Mouse (Mus musculus) lung, postnatal 0 days (tissue): ENCODE data around the gene Ift46. TPM values are rescaled to one million over a fixed set of nuclear protein-coding genes. Genes with fewer than 3 reads are reported as not detected.

Source experiments
- ATAC-seq: fragments of 200-750 bp; cut with Nextera tagmentation; 2 replicates; pipeline ENCODE4 v1.8.0; 2017; ENCODE audit warnings: moderate library complexity
- DNase-seq: peaks from one replicate; pipeline ENCODE4 v3.0.0-alpha.2; 2016; ENCODE audit warnings: low spot score
- H3K27ac ChIP-seq: fragments of 300-500 bp; sonication (generic); 2 replicates; pipeline ENCODE4 v1.5.1; 2014; ENCODE audit warnings: antibody characterized with exemption, mild to moderate bottlenecking, low read length, mixed read lengths
- H3K27me3 ChIP-seq: fragments of 300-500 bp; sonication (generic); replicated peaks from 2 replicates; pipeline ENCODE4 v1.6.1; 2014; ENCODE audit warnings: low read length, mixed read lengths; ENCODE audit not compliant: insufficient read depth
- H3K36me3 ChIP-seq: fragments of 300-500 bp; sonication (generic); 2 replicates; pipeline ENCODE4 v1.6.1; 2014; ENCODE audit warnings: low read length, mixed read lengths; ENCODE audit not compliant: insufficient read depth
- H3K4me1 ChIP-seq: fragments of 300-500 bp; sonication (generic); 2 replicates; pipeline ENCODE4 v1.6.1; 2014; ENCODE audit warnings: antibody characterized with exemption, low read depth, low read length, mixed read lengths; ENCODE audit not compliant: insufficient read depth
- H3K4me2 ChIP-seq: fragments of 300-500 bp; sonication (generic); replicated peaks from 2 replicates; pipeline ENCODE4 v1.6.1; 2014; ENCODE audit warnings: low read depth, mild to moderate bottlenecking, low read length, moderate library complexity, mixed read lengths
- H3K4me3 ChIP-seq: fragments of 300-500 bp; sonication (generic); 2 replicates; pipeline ENCODE4 v1.5.1; 2014; ENCODE audit warnings: low read depth, low read length
- H3K9ac ChIP-seq: fragments of 300-500 bp; sonication (generic); replicated peaks from 2 replicates; pipeline ENCODE4 v1.6.1; 2014; ENCODE audit warnings: low read depth, mild to moderate bottlenecking
- H3K9me3 ChIP-seq: fragments of 300-500 bp; sonication (generic); 2 replicates; pipeline ENCODE4 v1.6.1; 2016; ENCODE audit warnings: low read length, mixed read lengths
- CTCF ChIP-seq: IDR thresholded peaks from 2 replicates; pipeline ENCODE4 v1.5.1; 2016; ENCODE audit warnings: antibody characterized with exemption, mild to moderate bottlenecking
- EP300 ChIP-seq: IDR thresholded peaks from 2 replicates; pipeline ENCODE4 v1.6.1; 2016; ENCODE audit warnings: antibody characterized with exemption, mild to moderate bottlenecking, control low read depth
- WGBS: fragments of 180-500 bp; shearing (Covaris S2); extraction: QIAGEN DNeasy Blood & Tissue Kit; methylation state at CpG from one replicate; pipeline ENCODE4 v1.1.7; 2014; 5-methylcytosine and 5-hydroxymethylcytosine counted together
- polyA plus RNA-seq: library from polyadenylated mRNA; unstranded; fragments of >200 nt; fragmentation: Nextera tagmentation; extraction: Ambion mirVana; gene quantifications from 2 replicates; pipeline ENCODE4 v1.2.1, GENCODE M21; 2015

Gene Ift46
- polyA plus RNA-seq, 1 experiment from 2014 or later: 91.7 TPM

DNA sequence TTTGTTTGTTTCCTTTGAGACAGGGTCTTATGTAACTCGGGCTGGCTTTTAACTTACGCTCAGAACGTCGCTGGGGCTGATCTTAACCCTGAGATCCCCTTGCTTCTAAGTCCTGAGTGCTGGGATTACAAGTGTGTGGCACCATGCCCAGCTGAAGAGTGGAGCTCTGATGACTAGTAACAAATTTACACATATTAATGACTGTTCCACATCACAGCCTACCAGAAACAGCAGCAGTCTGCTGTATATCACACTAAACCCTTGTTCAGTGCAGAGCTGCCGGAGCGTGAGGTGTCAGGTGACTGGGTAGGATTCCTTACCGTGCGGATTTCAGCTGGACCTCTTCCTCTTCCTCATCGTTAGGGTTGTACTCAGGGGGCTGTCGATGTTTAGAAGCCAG lies 42.6 kb downstream of the Ift46 start:
- no peak overlapping the region for H3K4me2 ChIP-seq
- no peak overlapping the region for H3K9ac ChIP-seq
- DNase-seq: no peak
- WGBS: 75% methylated on average over 10 of the region's 10 CpGs
- no peaks in the 10 kb centered on the region for H3K27me3 ChIP-seq
- peaks cover 71% of the 10 kb centered on the region for H3K36me3 ChIP-seq
- H3K9me3 ChIP-seq: no peaks in the 10 kb centered on the region
- no peak overlapping the region for H3K4me3 ChIP-seq
- no peaks in the 10 kb centered on the region for H3K4me1 ChIP-seq
- ATAC-seq: no peak
- H3K27ac ChIP-seq: no peak overlapping the region
- TF ChIP-seq CTCF (no peak), EP300 (no peak)

DNA sequence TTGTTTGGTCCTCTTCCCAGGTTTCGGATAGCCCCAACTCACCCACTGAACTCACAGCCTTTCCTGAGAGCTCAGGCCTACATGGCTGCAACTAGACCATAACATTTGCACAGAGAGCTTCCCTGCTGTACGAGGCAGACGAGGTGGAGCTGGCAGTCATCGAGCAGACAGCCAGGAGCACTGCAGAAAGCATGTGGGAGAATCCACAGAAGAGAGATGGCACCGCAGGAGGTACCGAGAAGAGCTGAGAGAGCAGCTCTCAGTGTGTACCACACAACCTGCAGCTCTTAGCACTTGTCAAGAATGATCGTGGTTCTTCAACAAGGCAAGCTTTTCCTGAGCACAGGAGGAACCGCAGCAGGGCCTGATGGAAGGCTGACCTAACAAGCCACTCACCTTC lies 46.5 kb downstream of the Ift46 start:
- DNase-seq (no peak), ATAC-seq (no peak)
- Histone ChIP-seq H3K4me3 (no peak overlapping the region), H3K4me2 (no peak overlapping the region), H3K4me1 (no peaks in the 10 kb centered on the region), H3K9ac (no peak overlapping the region), H3K9me3 (no peaks in the 10 kb centered on the region), H3K27me3 (no peaks in the 10 kb centered on the region), H3K27ac (no peak overlapping the region), H3K36me3 (peaks cover 83% of the 10 kb centered on the region)
- 95% methylated on average over 8 of the region's 8 CpGs for WGBS
- TF ChIP-seq CTCF (no peak), EP300 (no peak)

DNA sequence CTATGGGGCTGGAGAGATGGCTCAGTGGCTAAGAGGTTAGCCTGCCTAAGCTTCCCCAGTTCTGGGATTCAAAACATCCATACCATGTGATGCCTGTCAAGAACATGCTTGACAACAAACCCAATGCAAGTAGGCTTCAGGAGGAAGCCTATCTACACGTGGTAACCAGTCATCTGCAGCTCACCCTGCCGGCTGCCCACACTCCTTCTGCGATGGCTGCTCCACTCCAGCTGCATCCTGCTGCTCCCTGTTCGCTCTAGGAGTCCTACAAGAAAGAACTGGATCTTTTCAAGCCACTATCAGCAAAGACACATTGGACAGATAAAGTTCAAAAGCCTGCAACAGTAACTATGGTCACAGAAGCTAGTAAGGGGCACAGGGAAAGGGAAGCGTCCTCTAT lies 49.8 kb downstream of the Ift46 start:
- no peaks in the 10 kb centered on the region for H3K4me1 ChIP-seq
- H3K9ac ChIP-seq: no peak overlapping the region
- WGBS: 78% methylated on average over 5 of the region's 5 CpGs
- no peak overlapping the region for H3K27ac ChIP-seq
- ATAC-seq (no peak), DNase-seq (no peak)
- no peaks in the 10 kb centered on the region for H3K9me3 ChIP-seq
- peaks cover 85% of the 10 kb centered on the region for H3K36me3 ChIP-seq
- no peak for TF ChIP-seq CTCF
- TF ChIP-seq EP300: no peak
- no peak overlapping the region for H3K4me2 ChIP-seq
- H3K27me3 ChIP-seq: no peaks in the 10 kb centered on the region
- no peak overlapping the region for H3K4me3 ChIP-seq

DNA sequence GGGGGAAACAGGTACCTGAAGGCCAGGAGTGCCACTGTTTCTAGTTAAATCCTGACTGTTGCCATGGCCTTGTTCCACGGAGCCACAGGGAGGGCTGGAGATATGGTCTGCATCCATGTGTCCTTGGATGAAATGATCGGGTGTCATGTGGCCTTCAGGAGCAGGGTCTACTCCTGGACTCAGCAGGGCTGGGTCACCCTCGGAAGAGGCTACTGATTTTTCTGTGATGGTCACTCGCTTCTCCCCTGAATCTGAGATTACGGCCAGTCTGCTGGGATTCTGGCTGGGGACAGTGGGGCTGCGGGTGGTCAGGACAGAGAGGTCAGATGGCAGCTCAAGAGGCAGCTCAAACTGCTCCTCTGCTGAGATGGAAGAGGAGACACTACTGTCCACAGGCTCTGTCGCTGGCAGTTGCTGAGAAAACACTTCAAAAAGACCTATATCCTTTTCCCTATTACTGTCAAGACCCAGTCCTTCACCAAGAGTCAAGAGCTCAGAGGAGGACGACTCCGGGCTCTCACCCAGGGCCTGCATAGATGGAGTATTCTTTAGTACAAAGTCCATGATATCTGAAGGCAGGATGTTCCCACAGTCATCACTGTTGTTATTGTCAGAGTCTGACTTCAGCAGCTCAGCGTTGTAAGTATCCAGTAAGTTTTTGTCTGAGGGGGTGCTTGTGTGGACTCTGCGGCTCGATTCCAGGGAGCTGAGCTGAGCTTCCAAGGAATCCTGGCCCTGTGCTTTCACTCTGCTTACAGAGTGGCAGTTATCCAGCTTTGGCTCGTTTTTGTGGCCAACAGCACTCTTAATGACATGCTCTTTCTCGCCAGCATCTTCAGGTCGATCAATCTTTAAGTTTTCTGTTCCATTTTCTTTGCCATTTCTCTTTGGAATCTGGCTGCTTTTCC lies 52.5 kb downstream of the Ift46 start:
- no peak for DNase-seq
- TF ChIP-seq CTCF: no peak
- no peak for TF ChIP-seq EP300
- WGBS: 88% methylated on average over 15 of the region's 15 CpGs

DNA sequence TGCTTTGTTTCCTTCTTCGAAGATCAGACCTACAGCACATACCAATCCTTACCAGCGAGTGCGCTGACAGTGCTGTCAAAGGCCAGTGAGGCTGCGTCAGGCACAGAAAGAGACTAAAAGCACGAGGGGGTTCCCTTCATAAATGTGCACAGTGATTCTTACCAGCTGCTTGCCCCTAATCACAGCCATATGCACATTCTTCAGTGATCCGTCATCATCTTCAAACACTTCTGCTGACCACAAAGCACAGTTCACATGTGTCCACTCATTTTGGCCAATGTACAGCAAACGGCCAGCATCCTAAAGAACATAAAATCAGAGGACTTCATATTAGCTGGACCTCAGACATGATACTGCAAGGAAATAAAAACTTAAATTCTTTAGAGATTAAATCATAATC lies 59.0 kb downstream of the Ift46 start:
- no peak for TF ChIP-seq CTCF
- TF ChIP-seq EP300: 0 out of 2 replicates have a peak, but pooled peaks have one; percentile 21
- 72% methylated on average over 7 of the region's 7 CpGs for WGBS
- peak; percentile 71 for ATAC-seq

More for the DNA sequence above, 52.5 kb downstream of the Ift46 start:
- Histone ChIP-seq H3K27me3 (no peaks in the 10 kb centered on the region), H3K4me1 (no peaks in the 10 kb centered on the region), H3K4me2 (no peak overlapping the region), H3K27ac (no peak overlapping the region), H3K36me3 (peaks cover 86% of the 10 kb centered on the region), H3K9ac (no peak overlapping the region), H3K4me3 (no peak overlapping the region), H3K9me3 (no peaks in the 10 kb centered on the region)
- ATAC-seq: no peak

GRCm38 (mm10) chr9:44828944-44829343 lies 61.2 kb downstream of the Ift46 start:
- Histone ChIP-seq H3K9ac (no peak overlapping the region), H3K4me1 (no peaks in the 10 kb centered on the region), H3K9me3 (no peaks in the 10 kb centered on the region), H3K4me2 (no peak overlapping the region), H3K27ac (no peak overlapping the region), H3K27me3 (no peaks in the 10 kb centered on the region), H3K36me3 (peaks cover 44% of the 10 kb centered on the region), H3K4me3 (no peak overlapping the region)
- WGBS: 94% methylated on average over 11 of the region's 11 CpGs
- DNase-seq: no peak
- TF ChIP-seq EP300 (no peak), CTCF (no peak)
- no peak for ATAC-seq

More for the DNA sequence above, 59.0 kb downstream of the Ift46 start:
- DNase-seq: peak; percentile 42
- H3K4me2 ChIP-seq: no peak overlapping the region
- no peak overlapping the region for H3K9ac ChIP-seq
- peaks cover 58% of the 10 kb centered on the region for H3K36me3 ChIP-seq
- no peaks in the 10 kb centered on the region for H3K9me3 ChIP-seq
- H3K27me3 ChIP-seq: no peaks in the 10 kb centered on the region
- H3K4me1 ChIP-seq: no peaks in the 10 kb centered on the region
- H3K27ac ChIP-seq: no peak overlapping the region
- no peak overlapping the region for H3K4me3 ChIP-seq
